Mouse (Mus musculus) embryonic facial prominence, embryonic 11.5 days (tissue): Measurements from ENCODE around the gene Rala. TPM values are rescaled to one million over a fixed set of nuclear protein-coding genes. Genes with fewer than 3 reads are reported as not detected.

Source experiments
- ATAC-seq: fragments of 200-750 bp; cut with Nextera tagmentation; replicated peaks from 2 replicates; pipeline ENCODE4 v1.8.0; 2017; ENCODE audit warnings: low read depth; ENCODE audit not compliant: insufficient number of reproducible peaks, low FRiP score, low TSS enrichment
- DNase-seq: peaks from one replicate; pipeline ENCODE4 v3.0.0-alpha.2; 2015; ENCODE audit warnings: low spot score
- H3K27ac ChIP-seq: fragments of 300-500 bp; sonication (generic); replicated peaks from 2 replicates; pipeline ENCODE4 v1.5.1; 2014; ENCODE audit warnings: mild to moderate bottlenecking, low read depth, low read length, control low read depth
- H3K27me3 ChIP-seq: fragments of 300-500 bp; sonication (generic); 2 replicates; pipeline ENCODE4 v1.6.1; 2014; ENCODE audit warnings: mild to moderate bottlenecking, low read length, moderate library complexity, mixed read lengths; ENCODE audit not compliant: control insufficient read depth, insufficient read depth
- H3K36me3 ChIP-seq: fragments of 300-500 bp; sonication (generic); replicated peaks from 2 replicates; pipeline ENCODE4 v1.6.1; 2014; ENCODE audit warnings: low read depth, mild to moderate bottlenecking, low read length, moderate library complexity, mixed read lengths; ENCODE audit not compliant: control insufficient read depth, insufficient read depth
- H3K4me1 ChIP-seq: fragments of 300-500 bp; sonication (generic); 2 replicates; pipeline ENCODE4 v1.6.1; 2014; ENCODE audit warnings: low read length, mixed read lengths; ENCODE audit not compliant: control insufficient read depth, insufficient read depth
- H3K4me2 ChIP-seq: fragments of 300-500 bp; sonication (generic); 2 replicates; pipeline ENCODE4 v1.6.1; 2014; ENCODE audit warnings: low read depth, mild to moderate bottlenecking, control low read depth, low read length, moderate library complexity
- H3K4me3 ChIP-seq: fragments of 300-500 bp; sonication (generic); 2 replicates; pipeline ENCODE4 v1.5.1; 2014; ENCODE audit warnings: low read depth, low read length, control low read depth
- H3K9ac ChIP-seq: fragments of 300-500 bp; sonication (generic); replicated peaks from 2 replicates; pipeline ENCODE4 v1.6.1; 2014; ENCODE audit warnings: mild to moderate bottlenecking, control low read depth, low read length
- H3K9me3 ChIP-seq: fragments of 300-500 bp; sonication (generic); replicated peaks from 2 replicates; pipeline ENCODE4 v1.6.1; 2016; ENCODE audit warnings: mild to moderate bottlenecking, low read length, inconsistent platforms, mixed read lengths; ENCODE audit not compliant: control insufficient read depth
- WGBS: fragments of 180-500 bp; shearing (Covaris S2); extraction: QIAGEN DNeasy Blood & Tissue Kit; methylation state at CpG from one replicate; pipeline ENCODE4 v1.1.7; 2014; 5-methylcytosine and 5-hydroxymethylcytosine counted together
- polyA plus RNA-seq: library from polyadenylated mRNA; unstranded; fragments of >200 nt; fragmentation: Nextera tagmentation; extraction: Ambion mirVana; gene quantifications from 2 replicates; pipeline ENCODE4 v1.2.1, GENCODE M21; 2014

The Rala gene
- polyA plus RNA-seq, 1 experiment from 2014 or later: 114 TPM

- 71% methylated on average over 6 of the region's 6 CpGs for WGBS
- Histone ChIP-seq H3K9ac (no peak overlapping the region), H3K4me3 (no peak overlapping the region), H3K4me1 (no peaks in the 10 kb centered on the region), H3K9me3 (no peaks in the 10 kb centered on the region), H3K36me3 (no peaks in the 10 kb centered on the region), H3K4me2 (no peak overlapping the region), H3K27ac (no peak overlapping the region), H3K27me3 (no peaks in the 10 kb centered on the region)
- ATAC-seq (no peak), DNase-seq (no peak)
Measured at GRCm38 (mm10) chr13:17942338-17942737, 1.7 kb downstream of the Rala start.

GRCm38 (mm10) chr13:17907309-17907708 is 36.7 kb downstream of the Rala start:
- WGBS: 88% methylated on average over 1 of the region's 1 CpGs

GRCm38 (mm10) chr13:17901474-17901873 is 42.6 kb downstream of the Rala start:
- Histone ChIP-seq H3K4me2 (no peak overlapping the region), H3K27ac (no peak overlapping the region), H3K36me3 (no peaks in the 10 kb centered on the region), H3K27me3 (no peaks in the 10 kb centered on the region), H3K9me3 (no peaks in the 10 kb centered on the region), H3K9ac (no peak overlapping the region), H3K4me3 (no peak overlapping the region), H3K4me1 (no peaks in the 10 kb centered on the region)
- 90% methylated on average over 4 of the region's 4 CpGs for whole genome bisulfite sequencing
- ATAC-seq (no peak), DNase-seq (no peak)

More at GRCm38 (mm10) chr13:17907309-17907708, 36.7 kb downstream of the Rala start:
- H3K4me3 ChIP-seq: no peak overlapping the region
- no peaks in the 10 kb centered on the region for H3K4me1 ChIP-seq
- H3K36me3 ChIP-seq: no peaks in the 10 kb centered on the region
- H3K4me2 ChIP-seq: no peak overlapping the region
- no peak overlapping the region for H3K9ac ChIP-seq
- no peak overlapping the region for H3K27ac ChIP-seq
- ATAC-seq (no peak), DNase-seq (no peak)
- no peaks in the 10 kb centered on the region for H3K27me3 ChIP-seq
- H3K9me3 ChIP-seq: no peaks in the 10 kb centered on the region

GRCm38 (mm10) chr13:17900641-17901040 is 43.4 kb downstream of the Rala start:
- H3K27me3 ChIP-seq: no peaks in the 10 kb centered on the region
- no peak overlapping the region for H3K9ac ChIP-seq
- H3K4me2 ChIP-seq: no peak overlapping the region
- ATAC-seq: no peak
- H3K36me3 ChIP-seq: no peaks in the 10 kb centered on the region
- no peaks in the 10 kb centered on the region for H3K4me1 ChIP-seq
- H3K9me3 ChIP-seq: no peaks in the 10 kb centered on the region
- no peak overlapping the region for H3K27ac ChIP-seq
- DNase-seq: no peak
- WGBS: 86% methylated on average over 5 of the region's 5 CpGs
- H3K4me3 ChIP-seq: no peak overlapping the region

DNA sequence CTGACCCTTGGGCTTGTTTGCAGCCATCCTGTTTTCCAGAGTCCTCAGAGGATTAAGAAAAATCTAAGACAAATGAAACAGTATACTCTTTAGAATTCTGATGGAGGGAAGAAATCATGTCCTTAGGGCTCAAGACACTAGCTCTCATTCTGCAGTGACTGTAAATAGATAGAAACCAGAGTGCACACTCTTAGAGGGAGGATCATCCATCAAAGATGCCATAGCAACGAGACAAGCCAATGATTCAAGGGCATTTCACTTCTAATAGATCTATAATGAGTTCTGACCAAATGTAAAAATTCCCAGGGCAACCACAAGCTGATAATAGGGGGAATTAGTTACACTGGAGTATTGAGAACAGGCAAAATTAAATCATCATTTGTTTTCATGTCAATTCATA is 47.0 kb downstream of the Rala start:
- no peaks in the 10 kb centered on the region for H3K9me3 ChIP-seq
- ATAC-seq (no peak), DNase-seq (no peak)
- no peaks in the 10 kb centered on the region for H3K4me1 ChIP-seq
- no peak overlapping the region for H3K9ac ChIP-seq
- H3K4me2 ChIP-seq: no peak overlapping the region
- no peaks in the 10 kb centered on the region for H3K36me3 ChIP-seq
- H3K27me3 ChIP-seq: no peaks in the 10 kb centered on the region
- 73% methylated on average over 1 of the region's 1 CpGs for WGBS
- H3K4me3 ChIP-seq: no peak overlapping the region
- no peak overlapping the region for H3K27ac ChIP-seq

- no peaks in the 10 kb centered on the region for H3K4me1 ChIP-seq
- no peak overlapping the region for H3K4me2 ChIP-seq
- no peaks in the 10 kb centered on the region for H3K27me3 ChIP-seq
- DNase-seq: no peak
- H3K9me3 ChIP-seq: no peaks in the 10 kb centered on the region
- no peak overlapping the region for H3K4me3 ChIP-seq
- peaks cover 2% of the 10 kb centered on the region; the same call in 1 of the 2 replicates for H3K36me3 ChIP-seq
- 90% methylated on average over 6 of the region's 6 CpGs for whole genome bisulfite sequencing
- no peak overlapping the region for H3K9ac ChIP-seq
- no peak overlapping the region for H3K27ac ChIP-seq
- ATAC-seq: no peak
Measured at GRCm38 (mm10) chr13:17891545-17891944, 52.5 kb downstream of the Rala start.

DNA sequence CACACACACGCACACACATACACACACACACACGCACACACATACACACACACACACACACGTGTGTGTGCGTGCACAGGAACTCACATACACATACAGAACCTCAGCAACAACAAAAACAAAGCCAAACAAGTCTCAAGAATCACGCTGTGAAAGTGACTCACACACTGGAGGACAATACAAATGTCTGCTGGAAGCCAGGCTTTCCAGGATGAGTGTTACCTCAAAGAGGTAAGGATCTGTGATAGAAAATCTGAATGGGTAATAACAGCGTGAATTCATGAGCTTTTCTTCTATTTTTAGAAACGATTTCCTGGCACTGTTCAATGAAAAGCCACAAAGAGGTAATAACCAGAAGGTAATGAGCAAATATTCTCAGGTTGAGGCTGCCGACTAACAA is 59.8 kb downstream of the Rala start:
- H3K4me1 ChIP-seq: no peaks in the 10 kb centered on the region
- H3K9me3 ChIP-seq: no peaks in the 10 kb centered on the region
- no peaks in the 10 kb centered on the region for H3K27me3 ChIP-seq
- H3K9ac ChIP-seq: no peak overlapping the region
- no peaks in the 10 kb centered on the region for H3K36me3 ChIP-seq
- no peak overlapping the region for H3K4me3 ChIP-seq
- no peak for DNase-seq
- ATAC-seq: no peak
- no peak overlapping the region for H3K27ac ChIP-seq
- WGBS: 88% methylated on average over 8 of the region's 8 CpGs
- no peak overlapping the region for H3K4me2 ChIP-seq

DNA sequence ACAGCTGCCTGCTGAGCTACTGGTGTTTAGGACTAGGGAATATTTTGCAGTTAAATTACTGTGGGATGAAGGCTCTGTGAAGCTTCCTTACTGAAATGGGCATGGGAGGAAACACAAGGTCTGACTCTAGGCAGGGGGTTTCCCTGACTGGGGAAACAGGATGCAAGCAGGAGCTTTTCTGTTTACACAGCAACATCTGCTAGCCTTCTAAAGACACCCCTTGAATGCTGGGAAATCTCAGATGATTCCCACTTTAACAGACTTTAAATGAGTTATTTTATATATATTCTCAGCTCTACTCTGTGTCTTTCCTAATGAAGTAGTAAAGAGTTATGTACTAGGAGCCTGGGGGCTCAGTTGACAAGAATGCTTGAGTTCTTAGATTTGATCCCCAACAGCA is 65.0 kb downstream of the Rala start:
- no peak overlapping the region for H3K4me3 ChIP-seq
- H3K4me1 ChIP-seq: no peaks in the 10 kb centered on the region
- no peaks in the 10 kb centered on the region for H3K27me3 ChIP-seq
- H3K9me3 ChIP-seq: no peaks in the 10 kb centered on the region
- DNase-seq: no peak
- no peak overlapping the region for H3K9ac ChIP-seq
- H3K36me3 ChIP-seq: no peaks in the 10 kb centered on the region
- no peak overlapping the region for H3K4me2 ChIP-seq
- no peak for ATAC-seq
- no peak overlapping the region for H3K27ac ChIP-seq
